Mouse (Mus musculus): ENCODE data around the gene Stk11. TPM values are rescaled to one million over a fixed set of nuclear protein-coding genes. Genes with fewer than 3 reads are reported as not detected.

Stk11 gene
- polyA plus RNA-seq, 1 experiment from 2014 or later: 20.7 TPM

GRCm38 (mm10) chr10:80098630-80099029 lies 17.0 kb upstream of the Stk11 start:
- Histone ChIP-seq H3K4me1 (peaks cover 31% of the 10 kb centered on the region), H3K9me3 (replicated peaks) (no peaks in the 10 kb centered on the region), H3K27ac (no peak overlapping the region), H3K4me3 (no peak overlapping the region), H3K36me3 (ENCODE audit: poor library complexity, severe bottlenecking) (no peaks in the 10 kb centered on the region), H3K27me3 (no peaks in the 10 kb centered on the region), H3K9ac (peak overlapping the region; percentile 9; the same call in 1 of the 2 replicates), H3K4me2 (no peak overlapping the region)
- ATAC-seq: no peak
- WGBS: 88% methylated on average over 5 of the region's 5 CpGs

- ATAC-seq: no peak
- Histone ChIP-seq H3K4me2 (peak overlapping the region; percentile 96), H3K27me3 (0 out of 2 replicates have a peak, but pooled peaks cover 2% of the 10 kb centered on the region), H3K27ac (no peak overlapping the region), H3K9ac (no peak overlapping the region), H3K4me3 (peak overlapping the region; percentile 93; the same call in 1 of the 2 replicates), H3K9me3 (replicated peaks) (no peaks in the 10 kb centered on the region), H3K36me3 (ENCODE audit: poor library complexity, severe bottlenecking) (no peaks in the 10 kb centered on the region), H3K4me1 (peaks cover 31% of the 10 kb centered on the region)
- WGBS: 75% methylated on average over 11 of the region's 11 CpGs
Observed at GRCm38 (mm10) chr10:80100982-80101381, 14.6 kb upstream of the Stk11 start.

GRCm38 (mm10) chr10:80102216-80102915 lies 13.2 kb upstream of the Stk11 start:
- H3K27ac ChIP-seq: peak overlapping the region; percentile 33; the same call in 1 of the 2 replicates
- peaks cover 28% of the 10 kb centered on the region for H3K4me1 ChIP-seq
- peak; percentile 94 for ATAC-seq
- H3K4me2 ChIP-seq: peak overlapping the region; percentile 96
- no peaks in the 10 kb centered on the region for H3K9me3 ChIP-seq (replicated peaks)
- under 1% methylated on average over 58 of the region's 59 CpGs for WGBS
- peak overlapping the region; percentile 93 for H3K4me3 ChIP-seq
- peak overlapping the region; percentile 87 for H3K9ac ChIP-seq
- H3K36me3 ChIP-seq (ENCODE audit: poor library complexity, severe bottlenecking): no peaks in the 10 kb centered on the region
- 0 out of 2 replicates have a peak, but pooled peaks cover 5% of the 10 kb centered on the region for H3K27me3 ChIP-seq

- H3K4me3 ChIP-seq: peak overlapping the region; percentile 93; the same call in 1 of the 2 replicates
Observed at GRCm38 (mm10) chr10:80103032-80103431, 12.6 kb upstream of the Stk11 start.

GRCm38 (mm10) chr10:80104181-80104580 lies 11.4 kb upstream of the Stk11 start:
- Histone ChIP-seq H3K36me3 (ENCODE audit: poor library complexity, severe bottlenecking) (no peaks in the 10 kb centered on the region), H3K27ac (no peak overlapping the region)
- ATAC-seq: no peak

More at GRCm38 (mm10) chr10:80103032-80103431, 12.6 kb upstream of the Stk11 start:
- H3K27ac ChIP-seq: 0 out of 2 replicates have a peak overlapping the region, but pooled peaks have one; percentile 33
- H3K9me3 ChIP-seq (replicated peaks): no peaks in the 10 kb centered on the region
- peak overlapping the region; percentile 96 for H3K4me2 ChIP-seq
- 81% methylated on average over 2 of the region's 2 CpGs for WGBS
- peak; percentile 12; the same call in 1 of the 2 replicates for ATAC-seq
- peak overlapping the region; percentile 87 for H3K9ac ChIP-seq
- 0 out of 2 replicates have a peak, but pooled peaks cover 5% of the 10 kb centered on the region for H3K27me3 ChIP-seq
- H3K36me3 ChIP-seq (ENCODE audit: poor library complexity, severe bottlenecking): no peaks in the 10 kb centered on the region
- peaks cover 24% of the 10 kb centered on the region for H3K4me1 ChIP-seq

GRCm38 (mm10) chr10:80105460-80105859 lies 10.1 kb upstream of the Stk11 start, which contains the start of gene Sbno2:
Sbno2 (minus strand) TSS chr10:80105571.
- Histone ChIP-seq H3K9me3 (replicated peaks) (no peaks in the 10 kb centered on the region), H3K4me2 (no peak within 1 kb of the TSS), H3K4me3 (no peak within 1 kb of the TSS), H3K27me3 (0 out of 2 replicates have a peak, but pooled peaks cover 6% of the 10 kb centered on the region), H3K36me3 (ENCODE audit: poor library complexity, severe bottlenecking) (no peaks in the 10 kb centered on the region), H3K27ac (no peak within 1 kb of the TSS), H3K9ac (no peak within 1 kb of the TSS; the same call in 1 of the 2 replicates), H3K4me1 (peaks cover 20% of the 10 kb centered on the region)
- ATAC-seq: no peak
- 75% methylated on average over 5 of the region's 5 CpGs for WGBS

More at GRCm38 (mm10) chr10:80104181-80104580, 11.4 kb upstream of the Stk11 start:
- Histone ChIP-seq H3K9me3 (replicated peaks) (no peaks in the 10 kb centered on the region), H3K4me2 (no peak overlapping the region), H3K4me1 (peaks cover 24% of the 10 kb centered on the region), H3K4me3 (no peak overlapping the region), H3K27me3 (0 out of 2 replicates have a peak, but pooled peaks cover 5% of the 10 kb centered on the region), H3K9ac (no peak overlapping the region)
- 74% methylated on average over 3 of the region's 3 CpGs for WGBS

GRCm38 (mm10) chr10:80105926-80106325 lies 9.7 kb upstream of the Stk11 start:
- 0 out of 2 replicates have a peak, but pooled peaks cover 7% of the 10 kb centered on the region for H3K27me3 ChIP-seq
- H3K4me3 ChIP-seq: no peak overlapping the region
- H3K4me1 ChIP-seq: peaks cover 16% of the 10 kb centered on the region
- no peak overlapping the region for H3K9ac ChIP-seq
- H3K36me3 ChIP-seq (ENCODE audit: poor library complexity, severe bottlenecking): no peaks in the 10 kb centered on the region
- no peak for ATAC-seq
- no peak overlapping the region for H3K27ac ChIP-seq
- no peak overlapping the region for H3K4me2 ChIP-seq
- 83% methylated on average over 5 of the region's 5 CpGs for WGBS
- H3K9me3 ChIP-seq (replicated peaks): no peaks in the 10 kb centered on the region

GRCm38 (mm10) chr10:80107678-80108077 lies 7.9 kb upstream of the Stk11 start:
- ATAC-seq: no peak
- Histone ChIP-seq H3K27ac (no peak overlapping the region), H3K36me3 (ENCODE audit: poor library complexity, severe bottlenecking) (no peaks in the 10 kb centered on the region), H3K4me1 (peaks cover 3% of the 10 kb centered on the region; the same call in 1 of the 2 replicates), H3K4me2 (no peak overlapping the region), H3K9ac (no peak overlapping the region), H3K27me3 (0 out of 2 replicates have a peak, but pooled peaks cover 7% of the 10 kb centered on the region), H3K9me3 (replicated peaks) (no peaks in the 10 kb centered on the region), H3K4me3 (no peak overlapping the region)
- WGBS: 67% methylated on average over 6 of the region's 6 CpGs

GRCm38 (mm10) chr10:80114341-80115284 lies 990 bp upstream of the Stk11 start:
- H3K4me2 ChIP-seq: peak overlapping the region; percentile 57
- H3K9me3 ChIP-seq (replicated peaks): no peaks in the 10 kb centered on the region
- peak overlapping the region; percentile 67 for H3K27ac ChIP-seq
- WGBS: 3% methylated on average over 27 of the region's 27 CpGs
- peak; percentile 40 for ATAC-seq
- peak overlapping the region; percentile 77 for H3K4me3 ChIP-seq
- H3K36me3 ChIP-seq (ENCODE audit: poor library complexity, severe bottlenecking): peaks cover 21% of the 10 kb centered on the region
- H3K9ac ChIP-seq: no peak overlapping the region; the same call in 1 of the 2 replicates
- H3K27me3 ChIP-seq: 0 out of 2 replicates have a peak, but pooled peaks cover 2% of the 10 kb centered on the region
- peaks cover 37% of the 10 kb centered on the region for H3K4me1 ChIP-seq

- peak overlapping the region; percentile 75 for H3K27ac ChIP-seq
- H3K4me1 ChIP-seq: peaks cover 50% of the 10 kb centered on the region
- under 1% methylated on average over 63 of the region's 63 CpGs for WGBS
- H3K36me3 ChIP-seq (ENCODE audit: poor library complexity, severe bottlenecking): peaks cover 34% of the 10 kb centered on the region
- H3K9me3 ChIP-seq (replicated peaks): no peaks in the 10 kb centered on the region
- ATAC-seq: no peak; the same call in 1 of the 2 replicates
- H3K4me3 ChIP-seq: peak overlapping the region; percentile 77
- H3K4me2 ChIP-seq: peak overlapping the region; percentile 99
- peak overlapping the region; percentile 90 for H3K9ac ChIP-seq
- H3K27me3 ChIP-seq: no peaks in the 10 kb centered on the region
Observed at GRCm38 (mm10) chr10:80115944-80116335, 337 bp downstream of the Stk11 start.

GRCm38 (mm10) chr10:80116563-80116926 lies 942 bp downstream of the Stk11 start:
- peak overlapping the region; percentile 77 for H3K4me3 ChIP-seq
- H3K4me2 ChIP-seq: peak overlapping the region; percentile 99
- H3K9me3 ChIP-seq (replicated peaks): no peaks in the 10 kb centered on the region
- peaks cover 39% of the 10 kb centered on the region for H3K36me3 ChIP-seq (ENCODE audit: poor library complexity, severe bottlenecking)
- ATAC-seq: no peak
- H3K27ac ChIP-seq: no peak overlapping the region; the same call in 1 of the 2 replicates
- peaks cover 50% of the 10 kb centered on the region for H3K4me1 ChIP-seq
- H3K27me3 ChIP-seq: no peaks in the 10 kb centered on the region
- peak overlapping the region; percentile 90 for H3K9ac ChIP-seq
- WGBS: 1% methylated on average over 27 of the region's 27 CpGs

Measured in forebrain, embryonic 13.5 days (tissue).